Mouse (Mus musculus) gastrocnemius, postnatal 25 days (tissue): Measurements from ENCODE around the gene Mov10. TPM values are rescaled to one million over a fixed set of nuclear protein-coding genes. Genes with fewer than 3 reads are reported as not detected.
"Not testable (repeated sequence)": the region's sequence is repeated elsewhere in the genome, so short reads cannot be mapped to it uniquely, and the experiment has no call there.

Source experiments
- DNase-seq: peaks from one replicate; pipeline ENCODE4 v3.0.0; 2022
- total RNA-seq, 2 experiments: library from RNA; stranded (reverse); gene quantifications; 1 replicate in 1 of 2; 2 replicates in 1 of 2; pipeline ENCODE4 v1.2.3; 2021

Mov10 gene
- total RNA-seq, 2 experiments from 2014 or later = 1.4 to 1.7 TPM

- DNase-seq = peak; percentile 82
These were observed 37.6 kb downstream of the Mov10 start, which contains the start of gene Ppm1j for GRCm38 (mm10) chr3:104780561-104781420. TSS of gene Ppm1j (plus strand) at chr3:104781056.

DNA sequence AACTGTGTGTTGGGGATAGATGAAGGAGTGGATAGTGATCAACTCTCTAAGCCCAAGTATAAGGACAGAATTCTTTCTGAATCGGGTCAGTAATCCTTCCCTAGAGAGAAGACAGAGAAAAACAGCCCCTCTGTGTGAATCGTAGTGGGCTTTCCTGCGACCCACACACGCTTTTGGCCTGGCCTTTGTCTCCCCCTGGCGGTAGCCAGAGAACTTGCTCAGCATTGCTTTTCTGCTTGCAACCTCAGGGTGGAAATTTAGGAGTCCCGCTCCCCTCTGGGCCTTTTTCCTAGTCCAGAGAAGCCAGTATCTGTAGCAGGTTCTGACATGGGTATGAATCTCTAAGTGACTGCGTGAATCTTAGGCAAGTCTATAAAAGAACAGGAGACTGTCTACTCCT is 38.4 kb downstream of the Mov10 start:
- peak; percentile 42 for DNase-seq

DNA sequence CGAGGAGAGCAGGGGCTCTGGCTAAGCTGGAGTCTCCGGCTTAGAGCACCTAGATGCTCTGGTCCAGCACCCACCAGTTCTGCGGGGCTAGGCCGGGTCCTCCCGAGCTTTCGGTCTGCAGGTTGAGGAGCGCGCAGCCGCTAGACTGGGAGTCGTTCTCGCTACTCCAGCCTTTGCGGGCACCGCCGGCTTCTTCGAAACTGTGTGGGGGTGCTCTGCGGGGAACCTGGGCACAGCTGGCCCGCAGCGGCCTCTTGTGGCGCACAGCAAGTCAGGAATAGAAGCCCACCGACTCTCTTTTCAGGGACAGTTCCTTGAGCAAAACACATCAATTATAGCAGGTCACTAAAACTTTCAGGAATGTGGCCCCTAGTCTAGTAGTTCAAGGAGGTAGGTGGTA is 41.0 kb downstream of the Mov10 start:
- DNase-seq = no peak

DNA sequence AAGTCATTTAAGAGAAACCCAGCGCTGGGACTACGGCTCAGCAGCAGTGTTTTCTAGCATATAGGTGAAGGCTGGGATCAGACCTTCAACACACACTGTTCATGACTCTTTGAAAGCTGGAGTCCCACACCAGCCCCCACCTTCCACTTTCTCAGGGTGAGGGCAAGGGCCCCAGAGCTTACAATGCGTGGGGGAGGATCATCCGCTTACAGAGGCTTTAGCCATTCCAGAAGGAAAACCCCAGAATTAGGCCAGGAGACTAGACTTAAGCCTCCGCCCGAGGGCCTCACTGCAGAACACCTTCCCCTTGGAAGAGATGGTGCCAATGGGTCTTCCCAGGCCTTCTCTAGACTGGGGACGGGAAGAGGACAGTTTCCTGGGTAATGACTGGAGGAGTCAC is 45.1 kb downstream of the Mov10 start:
- no peak for DNase-seq

DNA sequence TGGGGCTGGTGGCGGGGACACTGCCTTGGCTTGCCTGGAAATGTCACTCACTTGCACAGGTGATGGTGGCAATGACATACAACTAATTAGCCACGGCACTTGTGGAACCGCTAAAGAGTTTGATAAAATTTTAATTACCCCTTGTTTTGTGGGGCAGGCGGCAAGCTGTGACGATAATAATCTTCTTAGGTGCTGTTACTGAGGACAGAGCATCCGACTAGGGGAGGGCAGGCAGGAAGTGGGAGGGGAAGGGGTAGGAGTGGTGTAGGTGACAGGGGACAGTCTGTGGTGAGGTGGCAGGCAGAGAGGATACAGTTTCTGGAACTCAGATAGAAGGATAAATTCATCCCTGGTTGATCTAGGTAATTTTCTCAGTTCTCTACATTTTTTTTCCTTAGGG is 46.9 kb downstream of the Mov10 start:
- no peak for DNase-seq

- no peak for DNase-seq
These were observed 47.4 kb downstream of the Mov10 start for GRCm38 (mm10) chr3:104770918-104771317.

DNA sequence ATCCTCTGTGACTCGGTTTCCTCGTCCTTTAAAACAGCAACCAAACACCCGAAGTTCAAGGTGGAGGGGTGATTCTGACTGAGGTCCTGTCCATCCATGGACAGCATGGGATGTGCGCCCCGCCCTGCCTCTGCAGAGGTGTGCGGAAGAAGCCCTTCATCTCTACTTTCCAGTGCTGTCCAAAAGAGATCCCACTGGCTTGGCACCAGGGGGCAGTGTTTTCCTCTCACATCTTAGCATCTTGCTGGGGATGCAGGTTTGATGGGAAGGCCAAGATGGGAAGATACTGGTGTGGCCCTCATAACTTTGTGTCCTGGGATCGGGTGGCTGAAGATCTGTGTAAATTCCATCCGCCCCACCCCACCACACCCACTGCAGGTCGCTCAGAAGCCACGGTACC is 48.3 kb downstream of the Mov10 start:
- DNase-seq = no peak

GRCm38 (mm10) chr3:104769135-104769534 is 49.2 kb downstream of the Mov10 start:
- DNase-seq = no peak

GRCm38 (mm10) chr3:104767716-104768115 is 50.6 kb downstream of the Mov10 start:
- no peak for DNase-seq

GRCm38 (mm10) chr3:104767141-104767540 is 51.2 kb downstream of the Mov10 start:
- no peak for DNase-seq

GRCm38 (mm10) chr3:104765021-104765420 is 53.3 kb downstream of the Mov10 start:
- no peak for DNase-seq

DNA sequence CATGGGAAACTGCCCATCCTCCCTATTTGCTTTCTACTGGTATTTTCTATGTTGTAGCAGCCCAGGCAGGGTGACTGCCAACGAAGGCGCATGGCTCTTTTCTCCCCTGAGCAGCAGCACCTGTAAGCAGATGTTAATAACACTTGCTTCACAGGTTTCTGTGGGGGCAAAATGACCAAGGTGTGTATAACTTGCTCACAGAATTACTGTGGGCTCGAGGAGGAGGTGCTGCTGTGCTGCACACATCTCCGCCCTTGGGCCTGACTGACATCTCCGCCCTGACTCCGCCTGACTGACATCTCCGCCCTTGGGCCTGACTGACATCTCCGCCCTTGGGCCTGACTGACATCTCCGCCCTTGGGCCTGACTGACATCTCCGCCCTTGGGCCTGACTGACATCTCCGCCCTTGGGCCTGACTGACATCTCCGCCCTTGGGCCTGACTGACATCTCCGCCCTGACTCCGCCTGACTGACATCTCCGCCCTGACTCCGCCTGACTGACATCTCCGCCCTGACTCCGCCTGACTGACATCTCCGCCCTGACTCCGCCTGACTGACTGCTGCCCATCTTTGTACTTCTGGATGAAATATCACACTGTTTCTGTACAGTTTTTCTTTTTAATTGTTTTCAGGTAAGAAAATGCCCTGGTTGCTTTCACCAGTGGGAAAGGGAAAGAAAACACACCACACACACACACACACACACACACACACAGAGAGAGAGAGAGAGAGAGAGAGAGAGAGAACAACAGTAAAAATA is 56.1 kb downstream of the Mov10 start:
- DNase-seq = not testable (repeated sequence)

GRCm38 (mm10) chr3:104758869-104759268 is 59.5 kb downstream of the Mov10 start:
- no peak for DNase-seq

- DNase-seq = peak; percentile 29
These were observed 60.0 kb downstream of the Mov10 start for GRCm38 (mm10) chr3:104758406-104758805.

- not testable (repeated sequence) for DNase-seq
These were observed 65.5 kb downstream of the Mov10 start for GRCm38 (mm10) chr3:104752845-104753244.

Other genes starting within 250 kb of the Mov10 start
- 10 to 100 TPM; 27.4 to 28.3 TPM for gene Slc16a1, start 179.9 kb downstream of the Mov10 start, total RNA-seq
- gene Ppm1j, start 37.5 kb downstream of the Mov10 start, total RNA-seq = 10 to 100 TPM; 34.3 to 40.8 TPM
- gene Fam19a3, start 36.7 kb downstream of the Mov10 start, total RNA-seq = 1 to 10 TPM; 4.0 to 4.6 TPM
- gene Rhoc, start 30.2 kb downstream of the Mov10 start, total RNA-seq = 10 to 100 TPM; 44.8 to 66.5 TPM
- 10 to 100 TPM; 20.7 to 21.2 TPM for gene St7l, start 45.4 kb upstream of the Mov10 start, total RNA-seq
- gene Capza1, start 45.9 kb upstream of the Mov10 start, total RNA-seq = 10 to 100 TPM; 27.9 to 28.1 TPM
- gene Wnt2b, start 143.4 kb upstream of the Mov10 start, total RNA-seq = under 1 TPM; 0.31 to 0.46 TPM
- gene Cttnbp2nl, start 234.6 kb upstream of the Mov10 start, total RNA-seq = 1 to 10 TPM; 5.1 to 5.6 TPM
- not detected for gene 4930564D02Rik, start 248.3 kb upstream of the Mov10 start, total RNA-seq